Mouse (Mus musculus) C2C12 (cell line): ENCODE measurements at regions not wholly inside any gene's neighbourhood (a gene's known extent, or its start where the extent isn't known, plus 50 kb on each side); places are given as distances from the start of the nearest gene placed in this dataset.

Experiments
- CTCF ChIP-seq: IDR thresholded peaks from one replicate; pipeline ENCODE4 v1.5.1; 2011; ENCODE audit not compliant: control insufficient read depth, insufficient read depth, insufficient read length
- FOSL1 ChIP-seq: IDR thresholded peaks from one replicate; pipeline ENCODE4 v1.8.0; 2011; ENCODE audit warnings: mild to moderate bottlenecking, low read length; ENCODE audit not compliant: poor library complexity, insufficient read depth, severe bottlenecking
- MYOD1 ChIP-seq: IDR thresholded peaks from one replicate; pipeline ENCODE4 v1.6.1; 2011; ENCODE audit warnings: low read depth; ENCODE audit not compliant: control insufficient read depth, insufficient read length

DNA sequence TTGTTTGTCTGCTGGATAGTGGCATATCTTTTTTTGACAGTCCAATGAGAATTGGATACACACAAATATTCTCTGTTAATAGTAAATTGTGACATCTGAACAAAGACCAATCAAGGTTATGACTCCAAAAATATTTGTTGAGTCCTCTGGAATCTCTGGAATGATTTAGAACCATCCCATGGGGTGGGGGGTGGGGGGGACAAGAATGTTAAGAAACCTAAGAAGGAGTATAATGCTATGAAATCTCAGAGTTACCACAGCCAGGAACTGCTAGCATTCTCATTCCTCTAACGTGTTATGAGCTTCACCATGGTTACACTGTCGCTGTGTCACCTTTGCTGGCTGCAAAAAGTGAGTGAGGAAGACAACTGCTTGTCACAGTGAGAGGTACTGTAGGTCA lies 271.8 kb downstream of the Tusc1 start:
- TF ChIP-seq CTCF (no peak), FOSL1 (no peak), MYOD1 (peak; percentile 60)
